Mouse (Mus musculus) adrenal gland, postnatal 4 days (tissue): ENCODE data around the gene Acot1. TPM values are rescaled to one million over a fixed set of nuclear protein-coding genes. Genes with fewer than 3 reads are reported as not detected.
"Not testable (repeated sequence)": the region's sequence is repeated elsewhere in the genome, so short reads cannot be mapped to it uniquely, and the experiment has no call there.

Source experiments
- DNase-seq, 2 experiments: peaks; one replicate each; pipeline ENCODE4 v3.0.0; 2021 to 2022; ENCODE audit warnings: low spot score in 2 of 2, mixed read lengths in 2 of 2
- total RNA-seq, 2 experiments: library from RNA; stranded (reverse); gene quantifications; 2 replicates each; pipeline ENCODE4 v1.2.3; 2021

Acot1 gene
- total RNA-seq, 2 experiments from 2014 or later, result 21.4 to 36.5 TPM

- DNase-seq, result no peak
Observed at GRCm38 (mm10) chr12:84013701-84014100, 4.4 kb downstream of the Acot1 start.

- peak in 1 of 2 experiments; percentile 25 for DNase-seq
Observed at GRCm38 (mm10) chr12:84020528-84020927, 11.2 kb downstream of the Acot1 start.

GRCm38 (mm10) chr12:84022266-84022665 is 13.0 kb downstream of the Acot1 start:
- not testable (repeated sequence) for DNase-seq

GRCm38 (mm10) chr12:84023052-84023745 is 13.9 kb downstream of the Acot1 start:
- no peak for DNase-seq

- DNase-seq, result no peak
Observed at GRCm38 (mm10) chr12:84025888-84026287, 16.6 kb downstream of the Acot1 start.

- DNase-seq, result not testable (repeated sequence)
Observed at GRCm38 (mm10) chr12:84028328-84028727, 19.0 kb downstream of the Acot1 start.

- DNase-seq, result not testable (repeated sequence)
Observed at GRCm38 (mm10) chr12:84029043-84029442, 19.8 kb downstream of the Acot1 start.

- peak; percentile 19 to 51 for DNase-seq
Observed at GRCm38 (mm10) chr12:84030659-84031332, 21.5 kb downstream of the Acot1 start.

- DNase-seq, result no peak
Observed at GRCm38 (mm10) chr12:84032854-84033253, 23.6 kb downstream of the Acot1 start.

- DNase-seq, result not testable (repeated sequence)
Observed at GRCm38 (mm10) chr12:84033302-84033701, 24.0 kb downstream of the Acot1 start.

- no peak for DNase-seq
Observed at GRCm38 (mm10) chr12:84034108-84034507, 24.8 kb downstream of the Acot1 start.

GRCm38 (mm10) chr12:84038241-84038640 is 29.0 kb downstream of the Acot1 start, which contains the start of gene Acot4:
Acot4 (plus strand) TSS chr12:84038379.
- not testable (repeated sequence) for DNase-seq

GRCm38 (mm10) chr12:84038691-84039111 is 29.4 kb downstream of the Acot1 start, which contains the start of gene Gm49366:
Gm49366 (plus strand) TSS chr12:84038935.
- DNase-seq, result not testable (repeated sequence)

- no peak for DNase-seq
Observed at GRCm38 (mm10) chr12:84042248-84042647, 33.0 kb downstream of the Acot1 start.

GRCm38 (mm10) chr12:84044045-84044444 is 34.8 kb downstream of the Acot1 start:
- no peak for DNase-seq

- no peak for DNase-seq
Observed at GRCm38 (mm10) chr12:84046906-84047305, 37.6 kb downstream of the Acot1 start.

GRCm38 (mm10) chr12:84050744-84051143 is 41.5 kb downstream of the Acot1 start:
- not testable (repeated sequence) for DNase-seq

GRCm38 (mm10) chr12:84051937-84052474 is 42.7 kb downstream of the Acot1 start, which contains the start of gene Acot3:
Acot3 (plus strand) TSS chr12:84052144.
- DNase-seq, result no peak

- no peak for DNase-seq
Observed at GRCm38 (mm10) chr12:84052609-84053008, 43.3 kb downstream of the Acot1 start.

GRCm38 (mm10) chr12:84053173-84053572 is 43.9 kb downstream of the Acot1 start:
- DNase-seq, result no peak

- no peak for DNase-seq
Observed at GRCm38 (mm10) chr12:84053679-84054391, 44.5 kb downstream of the Acot1 start.
